Mouse (Mus musculus) telencephalon, adult 2 months (tissue): ENCODE measurements around the gene 2610008E11Rik.
"Not testable (repeated sequence)": the region's sequence is repeated elsewhere in the genome, so short reads cannot be mapped to it uniquely, and the experiment has no call there.

Experiments used
- DNase-seq: peaks from one replicate; pipeline ENCODE4 v3.0.0-alpha.2; 2011; ENCODE audit warnings: low read depth, low spot score

Gene 2610008E11Rik

DNA sequence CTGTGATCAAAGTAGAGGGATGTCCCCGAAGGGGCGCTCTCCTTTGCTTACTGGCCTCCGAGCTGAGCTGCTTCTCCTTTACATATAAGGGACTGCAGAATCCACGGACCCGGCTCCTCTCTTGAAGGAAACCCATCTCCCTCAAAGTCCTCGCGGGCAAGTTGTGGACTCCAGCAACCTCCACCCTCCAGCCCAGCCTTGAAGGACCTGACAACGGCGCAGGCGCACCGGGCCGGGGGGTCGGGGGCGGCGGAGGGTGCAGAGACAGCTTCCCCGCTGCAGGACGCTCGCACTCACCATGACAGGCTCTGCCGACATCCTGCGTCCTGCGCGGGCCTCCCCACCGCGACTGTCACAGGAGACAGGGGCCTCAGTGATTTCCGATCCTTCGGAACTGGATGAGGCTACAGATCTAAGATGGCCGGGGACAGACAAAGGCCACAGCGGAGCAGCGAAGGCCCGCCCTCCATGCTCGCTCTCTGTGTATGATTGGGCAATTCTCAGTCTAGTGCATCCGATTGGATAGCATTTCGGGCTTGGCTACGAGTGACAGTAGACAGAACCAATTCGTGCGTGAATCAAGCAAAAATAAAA is at the start of gene 2610008E11Rik:
Gene 2610008E11Rik, minus strand, starts transcription at position 440 of the 594 bp plus-strand sequence.
- DNase-seq, result peak; percentile 98

GRCm38 (mm10) chr10:79116125-79116849 is 18.9 kb upstream of the 2610008E11Rik start:
- DNase-seq, result no peak

- DNase-seq, result no peak
Observed at GRCm38 (mm10) chr10:79115085-79115484, 17.7 kb upstream of the 2610008E11Rik start.

- DNase-seq, result no peak
Observed at GRCm38 (mm10) chr10:79110482-79110881, 13.1 kb upstream of the 2610008E11Rik start.

- DNase-seq, result no peak
Observed at GRCm38 (mm10) chr10:79109156-79109555, 11.8 kb upstream of the 2610008E11Rik start.

DNA sequence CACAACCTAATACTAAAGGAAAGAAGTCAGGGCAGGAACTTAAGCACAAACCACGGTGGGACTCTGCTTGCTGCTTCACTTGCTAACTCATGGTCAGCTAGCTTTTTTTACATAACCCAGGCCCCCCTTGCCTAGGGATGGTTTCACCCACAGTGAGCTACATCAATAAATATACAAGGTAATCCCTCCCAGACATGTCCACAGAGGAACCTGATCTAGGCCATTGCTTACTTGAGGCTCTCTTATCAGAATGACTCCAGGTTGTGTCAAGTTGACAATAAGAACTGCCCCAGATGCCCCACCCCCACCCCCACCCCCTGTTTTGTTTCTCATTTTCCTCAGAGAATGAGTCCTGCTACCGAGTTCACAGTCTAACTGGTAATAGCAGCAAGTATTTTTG is 10.1 kb upstream of the 2610008E11Rik start:
- no peak for DNase-seq

- no peak for DNase-seq
Observed at GRCm38 (mm10) chr10:79106325-79107282, 9.2 kb upstream of the 2610008E11Rik start.

GRCm38 (mm10) chr10:79096706-79097105 is 694 bp downstream of the 2610008E11Rik start:
- DNase-seq, result no peak

DNA sequence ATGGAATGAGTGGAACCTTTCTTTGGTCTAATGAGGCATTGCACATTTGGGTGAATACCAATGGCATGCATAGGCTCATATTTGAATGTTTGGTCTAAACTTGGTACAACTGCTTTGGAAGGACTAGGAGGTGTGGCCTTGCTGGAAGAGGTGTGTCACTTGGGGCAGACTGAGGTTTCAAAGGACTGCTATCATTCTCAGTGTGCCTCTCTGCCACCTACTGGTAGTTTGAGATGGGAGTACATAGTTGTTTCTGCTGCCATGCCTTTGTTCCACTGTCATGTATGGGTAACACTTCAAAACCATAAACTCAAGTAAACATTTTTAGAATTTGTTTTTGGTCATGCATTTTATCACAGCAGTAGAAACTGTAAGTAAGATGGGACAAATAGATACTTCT is 5.7 kb downstream of the 2610008E11Rik start:
- DNase-seq, result no peak

- peak; percentile 33 for DNase-seq
Observed at GRCm38 (mm10) chr10:79089000-79089399, 8.4 kb downstream of the 2610008E11Rik start.

DNA sequence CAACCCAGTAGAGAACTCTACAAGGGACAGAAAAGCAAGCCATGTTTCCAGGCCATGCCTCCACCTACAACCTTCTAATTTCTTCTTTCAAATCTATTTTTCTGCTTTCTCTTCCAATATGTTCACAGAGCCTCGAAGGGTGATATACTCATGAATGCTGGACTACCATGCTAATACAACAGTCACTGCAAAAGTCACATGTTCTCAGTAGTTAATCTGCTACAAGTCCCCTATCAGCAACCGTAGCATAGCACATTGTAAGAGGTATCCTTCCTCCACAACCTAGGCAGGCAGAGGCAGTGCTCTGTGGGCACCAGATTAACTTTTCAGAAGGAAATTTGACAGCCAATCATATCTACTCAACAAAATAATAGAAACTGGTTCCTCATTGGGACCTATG is 10.8 kb downstream of the 2610008E11Rik start:
- no peak for DNase-seq

- DNase-seq, result not testable (repeated sequence)
Observed at GRCm38 (mm10) chr10:79057370-79057769, 40.0 kb downstream of the 2610008E11Rik start.

GRCm38 (mm10) chr10:79042457-79042856 is 54.9 kb downstream of the 2610008E11Rik start:
- not testable (repeated sequence) for DNase-seq

DNA sequence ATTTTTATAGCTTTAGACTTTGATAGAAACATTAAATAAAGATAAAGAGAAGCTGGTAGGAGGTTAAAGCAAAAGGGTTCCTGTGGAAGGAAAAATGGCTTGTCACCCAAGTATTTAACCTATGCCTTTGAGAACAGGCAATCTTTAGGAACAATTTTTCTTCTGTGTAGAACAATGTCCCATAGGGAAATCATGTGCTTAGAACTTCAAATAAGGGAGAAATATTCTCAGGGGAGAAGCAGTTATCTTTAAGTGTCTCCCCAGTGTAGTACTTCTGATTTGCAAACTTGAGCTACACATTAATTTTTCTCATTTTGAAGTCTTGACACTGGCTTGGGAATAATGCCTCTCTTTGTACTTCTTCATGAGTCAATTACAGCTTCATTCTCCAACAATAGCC is 69.0 kb downstream of the 2610008E11Rik start, which contains the start of gene Olfr57:
Gene Olfr57, plus strand, starts transcription at position 301 of the 400 bp plus-strand sequence.
- DNase-seq, result no peak
